Mouse (Mus musculus) hindbrain, embryonic 16.5 days (tissue): ENCODE data around the gene Dus2. TPM values are rescaled to one million over a fixed set of nuclear protein-coding genes. Genes with fewer than 3 reads are reported as not detected.
A peak's percentile ranks its signal among the peaks of the same experiment; 100 is the strongest.

Experiments
- ATAC-seq: fragments of 200-750 bp; cut with Nextera tagmentation; 2 replicates; pipeline ENCODE4 v1.8.0; 2017; ENCODE audit warnings: moderate TSS enrichment, moderate library complexity
- H3K27ac ChIP-seq: fragments of 300-500 bp; sonication (generic); 2 replicates; pipeline ENCODE4 v1.5.1; 2014; ENCODE audit warnings: low read depth, mild to moderate bottlenecking, control low read depth, low read length, moderate library complexity
- H3K27me3 ChIP-seq: fragments of 300-500 bp; sonication (generic); replicated peaks from 2 replicates; pipeline ENCODE4 v1.6.1; 2014; ENCODE audit warnings: low read length; ENCODE audit not compliant: control insufficient read depth, insufficient read depth
- H3K36me3 ChIP-seq: fragments of 300-500 bp; sonication (generic); 2 replicates; pipeline ENCODE4 v1.6.1; 2014; ENCODE audit warnings: mild to moderate bottlenecking, low read length, moderate library complexity, mixed read lengths; ENCODE audit not compliant: control insufficient read depth, insufficient read depth
- H3K4me1 ChIP-seq: fragments of 300-500 bp; sonication (generic); 2 replicates; pipeline ENCODE4 v1.6.1; 2014; ENCODE audit warnings: low read depth, low read length; ENCODE audit not compliant: control insufficient read depth, insufficient read depth
- H3K4me2 ChIP-seq: fragments of 300-500 bp; sonication (generic); 2 replicates; pipeline ENCODE4 v1.6.1; 2014; ENCODE audit warnings: mild to moderate bottlenecking, low read length, control low read depth, moderate library complexity
- H3K4me3 ChIP-seq: fragments of 300-500 bp; sonication (generic); 2 replicates; pipeline ENCODE4 v1.5.1; 2014; ENCODE audit warnings: mild to moderate bottlenecking, low read length, control low read depth, moderate library complexity
- H3K9ac ChIP-seq: fragments of 300-500 bp; sonication (generic); 2 replicates; pipeline ENCODE4 v1.6.1; 2014; ENCODE audit warnings: low read depth, mild to moderate bottlenecking, control low read depth, low read length, moderate library complexity
- H3K9me3 ChIP-seq: fragments of 300-500 bp; sonication (generic); 2 replicates; pipeline ENCODE4 v1.6.1; 2014; ENCODE audit warnings: mild to moderate bottlenecking, low read length, moderate library complexity; ENCODE audit not compliant: control insufficient read depth
- whole genome bisulfite sequencing: fragments of 180-500 bp; shearing (Covaris S2); extraction: QIAGEN DNeasy Blood & Tissue Kit; methylation state at CpG from one replicate; pipeline ENCODE4 v1.1.7; 2014; 5-methylcytosine and 5-hydroxymethylcytosine counted together
- microRNA-seq: library from miRNA; unstranded; fragments of <30 nt; microRNA quantifications from one replicate; pipeline ENCODE4, GENCODE M21; 2017
- polyA plus RNA-seq: library from polyadenylated mRNA; unstranded; fragments of >200 nt; fragmentation: Nextera tagmentation; extraction: Ambion mirVana; gene quantifications from 2 replicates; pipeline ENCODE4 v1.2.1, GENCODE M21; 2015

Dus2 gene
- polyA plus RNA-seq, 1 experiment from 2014 or later, result 30.3 TPM

GRCm38 (mm10) chr8:106074659-106075058, 83.5 kb downstream of the Dus2 start:
- no peak for ATAC-seq
- no peak overlapping the region for H3K9ac ChIP-seq
- H3K4me2 ChIP-seq, result no peak overlapping the region
- no peaks in the 10 kb centered on the region for H3K9me3 ChIP-seq
- no peaks in the 10 kb centered on the region for H3K36me3 ChIP-seq
- H3K27me3 ChIP-seq, result no peaks in the 10 kb centered on the region
- no peaks in the 10 kb centered on the region for H3K4me1 ChIP-seq
- no peak overlapping the region for H3K27ac ChIP-seq
- WGBS, result 84% methylated on average over 1 of the region's 1 CpGs
- H3K4me3 ChIP-seq, result no peak overlapping the region

DNA sequence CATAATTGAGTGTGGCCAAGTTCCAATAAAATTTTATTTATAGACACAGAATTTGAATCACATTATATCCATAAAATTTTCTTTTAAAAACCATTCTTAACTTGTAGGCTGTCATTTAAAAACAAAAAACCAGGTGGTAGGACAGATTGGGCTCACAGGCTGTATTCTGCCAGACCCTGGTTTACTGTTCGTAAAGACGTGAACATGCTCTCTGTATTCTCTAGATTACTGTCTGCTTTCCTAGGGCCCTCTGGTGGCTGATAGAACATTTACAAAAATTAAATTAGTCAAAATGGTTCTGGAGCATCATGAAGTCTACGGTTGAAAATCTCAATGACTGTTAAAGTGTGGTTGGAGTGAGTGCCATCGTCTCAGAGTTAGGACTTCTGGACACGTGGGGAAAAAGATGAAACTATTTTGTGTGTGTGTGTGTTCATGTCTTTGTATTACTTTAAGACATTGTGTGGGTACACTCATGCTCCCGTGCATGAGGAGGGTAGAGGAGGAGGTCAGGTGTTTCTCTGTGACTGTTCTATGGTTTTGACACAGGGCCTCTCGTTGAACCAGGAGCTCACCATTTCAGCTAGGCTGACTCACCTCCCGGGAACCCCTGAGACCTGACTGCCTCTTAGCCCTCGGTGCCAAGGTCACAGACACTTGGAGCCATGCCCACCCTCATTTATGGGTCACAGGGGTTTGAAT, 84.2 kb downstream of the Dus2 start:
- 77% methylated on average over 9 of the region's 9 CpGs for WGBS
- Histone ChIP-seq H3K4me3 (no peak overlapping the region), H3K9me3 (no peaks in the 10 kb centered on the region), H3K27ac (no peak overlapping the region), H3K27me3 (no peaks in the 10 kb centered on the region), H3K4me1 (no peaks in the 10 kb centered on the region), H3K4me2 (no peak overlapping the region), H3K9ac (no peak overlapping the region), H3K36me3 (no peaks in the 10 kb centered on the region)
- ATAC-seq, result no peak

DNA sequence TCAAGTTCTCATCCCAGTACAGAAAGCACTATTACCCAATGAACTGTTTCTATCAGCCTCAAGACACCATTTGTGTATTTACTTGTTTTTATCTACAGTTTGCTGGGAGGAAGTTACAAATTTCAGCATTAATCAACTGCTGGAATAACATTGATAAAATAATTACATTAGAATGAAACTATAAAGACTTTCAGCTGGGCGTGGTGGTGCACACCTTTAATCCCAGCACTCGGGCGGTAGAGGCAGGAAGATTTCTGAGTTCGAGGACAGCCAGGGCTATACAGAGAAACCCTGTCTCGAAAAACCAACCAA, 84.7 kb downstream of the Dus2 start:
- Histone ChIP-seq H3K9ac (no peak overlapping the region), H3K36me3 (no peaks in the 10 kb centered on the region), H3K4me1 (no peaks in the 10 kb centered on the region), H3K27me3 (no peaks in the 10 kb centered on the region), H3K4me3 (no peak overlapping the region), H3K4me2 (no peak overlapping the region), H3K9me3 (no peaks in the 10 kb centered on the region), H3K27ac (no peak overlapping the region)
- no peak for ATAC-seq
- 96% methylated on average over 5 of the region's 5 CpGs for WGBS

GRCm38 (mm10) chr8:106076612-106077011, 85.5 kb downstream of the Dus2 start:
- Histone ChIP-seq H3K27me3 (no peaks in the 10 kb centered on the region), H3K4me3 (no peak overlapping the region), H3K9ac (no peak overlapping the region), H3K9me3 (no peaks in the 10 kb centered on the region), H3K4me2 (no peak overlapping the region), H3K4me1 (no peaks in the 10 kb centered on the region), H3K27ac (no peak overlapping the region), H3K36me3 (no peaks in the 10 kb centered on the region)
- no peak for ATAC-seq
- WGBS, result 78% methylated on average over 5 of the region's 5 CpGs

GRCm38 (mm10) chr8:106077452-106078067, 86.4 kb downstream of the Dus2 start:
- no peak overlapping the region for H3K9ac ChIP-seq
- H3K9me3 ChIP-seq, result no peaks in the 10 kb centered on the region
- H3K4me1 ChIP-seq, result no peaks in the 10 kb centered on the region
- H3K27ac ChIP-seq, result no peak overlapping the region
- no peaks in the 10 kb centered on the region for H3K27me3 ChIP-seq
- peak; percentile 54; the same call in 1 of the 2 replicates for ATAC-seq
- H3K4me2 ChIP-seq, result no peak overlapping the region
- no peak overlapping the region for H3K4me3 ChIP-seq
- no peaks in the 10 kb centered on the region for H3K36me3 ChIP-seq
- 90% methylated on average over 1 of the region's 1 CpGs for whole genome bisulfite sequencing

GRCm38 (mm10) chr8:106102321-106102720, 111.2 kb downstream of the Dus2 start:
- Histone ChIP-seq H3K9me3 (no peaks in the 10 kb centered on the region), H3K27me3 (no peaks in the 10 kb centered on the region), H3K4me1 (no peaks in the 10 kb centered on the region), H3K27ac (no peak overlapping the region), H3K36me3 (peaks cover 10% of the 10 kb centered on the region; the same call in 1 of the 2 replicates), H3K4me3 (no peak overlapping the region), H3K9ac (no peak overlapping the region), H3K4me2 (no peak overlapping the region)
- WGBS, result 87% methylated on average over 4 of the region's 4 CpGs
- no peak for ATAC-seq

Small RNA genes lying within 50 kb of the gene (microRNA-seq; reads per million reads assigned to microRNA genes)
- gene Mir7074, result not detected

Other genes with a start within 250 kb of the Dus2 start
- 82.7 and 82.9 TPM in 2 replicates for gene Gfod2, start 232.7 kb upstream of the Dus2 start, polyA plus RNA-seq
- 8.9 and 9.3 TPM in 2 replicates for gene Ranbp10, start 164.0 kb upstream of the Dus2 start, polyA plus RNA-seq
- 0.86 and 1.4 TPM in 2 replicates for gene Tsnaxip1, start 163.6 kb upstream of the Dus2 start, polyA plus RNA-seq
- 52.3 and 54.7 TPM in 2 replicates for gene Cenpt, start 138.1 kb upstream of the Dus2 start, polyA plus RNA-seq
- 52.5 and 55.9 TPM in 2 replicates for gene Thap11, start 136.2 kb upstream of the Dus2 start, polyA plus RNA-seq
- gene Nutf2, start 130.8 kb upstream of the Dus2 start, polyA plus RNA-seq, result 118 and 158 TPM in 2 replicates
- 47.8 and 54.4 TPM in 2 replicates for gene Edc4, start 110.5 kb upstream of the Dus2 start, polyA plus RNA-seq
- gene Nrn1l, start 97.8 kb upstream of the Dus2 start, polyA plus RNA-seq, result 0.95 and 1.3 TPM in 2 replicates
- 11.0 and 13.3 TPM in 2 replicates for gene Pskh1, start 90.9 kb upstream of the Dus2 start, polyA plus RNA-seq
- 3.3 and 4.5 TPM in 2 replicates for gene Ctrl, start 57.5 kb upstream of the Dus2 start, polyA plus RNA-seq
- gene Psmb10, start 52.9 kb upstream of the Dus2 start, polyA plus RNA-seq, result 81.8 and 93.0 TPM in 2 replicates
- gene Lcat, start 48.0 kb upstream of the Dus2 start, polyA plus RNA-seq, result 6.0 and 9.9 TPM in 2 replicates
- 14.6 and 17.1 TPM in 2 replicates for gene Slc12a4, start 25.2 kb upstream of the Dus2 start, polyA plus RNA-seq
- not detected in 2 replicates for gene Dpep3, start 11.9 kb upstream of the Dus2 start, polyA plus RNA-seq
- not detected in 2 replicates for gene Dpep2nb, start 14.6 kb downstream of the Dus2 start, polyA plus RNA-seq
- gene Ddx28, start 20.5 kb downstream of the Dus2 start, polyA plus RNA-seq, result 20.3 and 22.1 TPM in 2 replicates
- 2.1 and 2.6 TPM in 2 replicates for gene Nfatc3, start 67.5 kb downstream of the Dus2 start, polyA plus RNA-seq
- gene Esrp2, start 145.6 kb downstream of the Dus2 start, polyA plus RNA-seq, result 0.18 and 0.27 TPM in 2 replicates
- 23.5 and 24.2 TPM in 2 replicates for gene Pla2g15, start 159.1 kb downstream of the Dus2 start, polyA plus RNA-seq
- gene Slc7a6, start 177.5 kb downstream of the Dus2 start, polyA plus RNA-seq, result 35.7 and 47.9 TPM in 2 replicates
- 28.4 and 29.9 TPM in 2 replicates for gene Slc7a6os, start 219.6 kb downstream of the Dus2 start, polyA plus RNA-seq
- gene Prmt7, start 219.6 kb downstream of the Dus2 start, polyA plus RNA-seq, result 64.7 and 64.8 TPM in 2 replicates